Mouse (Mus musculus) cortical plate, adult 2 months (tissue): ENCODE results near the gene Rbm3.

Experiments
- CTCF ChIP-seq: fragments of 200-500 bp; IDR thresholded peaks from 2 replicates; pipeline ENCODE4 v1.5.1; 2011; ENCODE audit warnings: mild to moderate bottlenecking, control low read depth, low read length; ENCODE audit not compliant: insufficient read depth; ENCODE audit errors: extremely low read depth
- POLR2A ChIP-seq: fragments of 200-500 bp; IDR thresholded peaks from 2 replicates; pipeline ENCODE4 v1.6.1; 2011; ENCODE audit warnings: mild to moderate bottlenecking, low read length, control low read depth; ENCODE audit not compliant: insufficient read depth; ENCODE audit errors: extremely low read depth

DNA sequence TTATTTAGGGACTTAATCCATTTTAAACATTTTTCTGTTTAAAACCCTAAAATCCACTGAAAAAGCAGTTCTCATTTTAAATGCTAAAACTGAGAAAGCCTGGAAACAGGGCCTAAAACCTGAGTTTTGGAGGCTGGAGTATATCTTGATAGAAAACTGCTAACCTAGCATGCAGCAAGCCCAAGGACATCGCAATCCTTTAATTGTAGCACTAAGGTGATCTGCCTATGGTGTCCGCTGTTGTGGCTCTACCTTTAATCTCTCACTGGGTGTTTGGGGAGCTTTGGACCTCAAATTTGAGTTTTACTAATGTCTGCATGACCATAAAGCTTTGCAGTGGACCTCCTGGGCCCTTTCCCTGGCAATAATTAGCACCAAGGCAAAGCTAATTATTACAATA, 5.2 kb downstream of the Rbm3 start:
- TF ChIP-seq POLR2A (no peak), CTCF (no peak)
